Mouse (Mus musculus) testis, adult 2 months (tissue): ENCODE measurements around the gene Cd200.

ENCODE experiments used
- CTCF ChIP-seq: fragments of 200-500 bp; IDR thresholded peaks from 2 replicates; pipeline ENCODE4 v1.5.1; 2012; ENCODE audit warnings: low read depth, mild to moderate bottlenecking, inconsistent platforms, low read length, moderate library complexity; ENCODE audit not compliant: control insufficient read depth, insufficient read depth, insufficient replicate concordance
- POLR2A ChIP-seq: fragments of 200-500 bp; IDR thresholded peaks from 2 replicates; pipeline ENCODE4 v1.6.1; 2012; ENCODE audit warnings: low read depth, mild to moderate bottlenecking, inconsistent platforms, low read length, moderate library complexity; ENCODE audit not compliant: control insufficient read depth

GRCm38 (mm10) chr16:45375506-45376225 is 33.2 kb downstream of the Cd200 start:
- TF ChIP-seq CTCF (no peak), POLR2A (no peak)
